Mouse (Mus musculus) midbrain, embryonic 16.5 days (tissue): Measurements from ENCODE around the gene Gm45213. TPM values are rescaled to one million over a fixed set of nuclear protein-coding genes. Genes with fewer than 3 reads are reported as not detected.

Experiments used
- ATAC-seq: fragments of 200-750 bp; cut with Nextera tagmentation; 2 replicates; pipeline ENCODE4 v1.8.0; 2017; ENCODE audit warnings: moderate TSS enrichment
- H3K27ac ChIP-seq: fragments of 300-500 bp; sonication (generic); 2 replicates; pipeline ENCODE4 v1.5.1; 2014; ENCODE audit warnings: mild to moderate bottlenecking, low read length, mixed read lengths
- H3K27me3 ChIP-seq: fragments of 300-500 bp; sonication (generic); 2 replicates; pipeline ENCODE4 v1.6.1; 2014; ENCODE audit warnings: low read depth, low read length, mixed read lengths; ENCODE audit not compliant: control insufficient read depth, insufficient read depth
- H3K36me3 ChIP-seq: fragments of 300-500 bp; sonication (generic); 2 replicates; pipeline ENCODE4 v1.6.1; 2014; ENCODE audit warnings: mild to moderate bottlenecking, low read length, moderate library complexity, mixed read lengths; ENCODE audit not compliant: control insufficient read depth, insufficient read depth
- H3K4me1 ChIP-seq: fragments of 300-500 bp; sonication (generic); 2 replicates; pipeline ENCODE4 v1.6.1; 2014; ENCODE audit warnings: mild to moderate bottlenecking, low read length, mixed read lengths; ENCODE audit not compliant: control insufficient read depth, insufficient read depth
- H3K4me2 ChIP-seq: fragments of 300-500 bp; sonication (generic); 2 replicates; pipeline ENCODE4 v1.6.1; 2014; ENCODE audit warnings: mild to moderate bottlenecking, low read length, mixed read lengths
- H3K4me3 ChIP-seq: fragments of 300-500 bp; sonication (generic); 2 replicates; pipeline ENCODE4 v1.5.1; 2014; ENCODE audit warnings: low read depth, mild to moderate bottlenecking, low read length, moderate library complexity, mixed read lengths
- H3K9ac ChIP-seq: fragments of 300-500 bp; sonication (generic); 2 replicates; pipeline ENCODE4 v1.6.1; 2014; ENCODE audit warnings: low read depth, low read length, mixed read lengths
- H3K9me3 ChIP-seq: fragments of 300-500 bp; sonication (generic); replicated peaks from 2 replicates; pipeline ENCODE4 v1.6.1; 2014; ENCODE audit warnings: mild to moderate bottlenecking, low read length, mixed read lengths; ENCODE audit not compliant: control insufficient read depth, poor library complexity, severe bottlenecking
- WGBS: fragments of 180-500 bp; shearing (Covaris S2); extraction: QIAGEN DNeasy Blood & Tissue Kit; methylation state at CpG from one replicate; pipeline ENCODE4 v1.1.7; 2014; 5-methylcytosine and 5-hydroxymethylcytosine counted together
- polyA plus RNA-seq: library from polyadenylated mRNA; unstranded; fragments of >200 nt; fragmentation: Nextera tagmentation; extraction: Ambion mirVana; gene quantifications from 2 replicates; pipeline ENCODE4 v1.2.1, GENCODE M21; 2015

The Gm45213 gene
- not detected in 2 replicates for polyA plus RNA-seq

- H3K4me1 ChIP-seq = peaks cover 7% of the 10 kb centered on the region
- no peaks in the 10 kb centered on the region for H3K9me3 ChIP-seq
- no peaks in the 10 kb centered on the region for H3K36me3 ChIP-seq
- no peaks in the 10 kb centered on the region for H3K27me3 ChIP-seq
- ATAC-seq = no peak
- no peak within 1 kb of the TSS for H3K9ac ChIP-seq
- WGBS = 80% methylated on average over 10 of the region's 10 CpGs
- no peak within 1 kb of the TSS for H3K27ac ChIP-seq
- no peak within 1 kb of the TSS for H3K4me2 ChIP-seq
- no peak within 1 kb of the TSS for H3K4me3 ChIP-seq
Observed at GRCm38 (mm10) chr7:66043552-66044459, at the start of gene Gm45213. Gene Gm45213, plus strand, starts transcription at chr7:66043602.

- Histone ChIP-seq H3K36me3 (no peaks in the 10 kb centered on the region), H3K4me1 (no peaks in the 10 kb centered on the region), H3K27me3 (no peaks in the 10 kb centered on the region), H3K9ac (no peak overlapping the region), H3K9me3 (no peaks in the 10 kb centered on the region; the same call in 1 of the 2 replicates), H3K27ac (no peak overlapping the region), H3K4me3 (no peak overlapping the region), H3K4me2 (no peak overlapping the region)
- no peak for ATAC-seq
- WGBS = 90% methylated on average over 16 of the region's 16 CpGs
Observed at GRCm38 (mm10) chr7:66001035-66001754, 42.2 kb upstream of the Gm45213 start.

- no peaks in the 10 kb centered on the region for H3K36me3 ChIP-seq
- no peak overlapping the region for H3K4me2 ChIP-seq
- H3K4me1 ChIP-seq = no peaks in the 10 kb centered on the region
- 74% methylated on average over 3 of the region's 3 CpGs for WGBS
- no peak overlapping the region for H3K27ac ChIP-seq
- H3K27me3 ChIP-seq = no peaks in the 10 kb centered on the region
- H3K4me3 ChIP-seq = no peak overlapping the region
- no peaks in the 10 kb centered on the region; the same call in 1 of the 2 replicates for H3K9me3 ChIP-seq
- no peak overlapping the region for H3K9ac ChIP-seq
- no peak for ATAC-seq
Observed at GRCm38 (mm10) chr7:66001797-66002196, 41.6 kb upstream of the Gm45213 start.

DNA sequence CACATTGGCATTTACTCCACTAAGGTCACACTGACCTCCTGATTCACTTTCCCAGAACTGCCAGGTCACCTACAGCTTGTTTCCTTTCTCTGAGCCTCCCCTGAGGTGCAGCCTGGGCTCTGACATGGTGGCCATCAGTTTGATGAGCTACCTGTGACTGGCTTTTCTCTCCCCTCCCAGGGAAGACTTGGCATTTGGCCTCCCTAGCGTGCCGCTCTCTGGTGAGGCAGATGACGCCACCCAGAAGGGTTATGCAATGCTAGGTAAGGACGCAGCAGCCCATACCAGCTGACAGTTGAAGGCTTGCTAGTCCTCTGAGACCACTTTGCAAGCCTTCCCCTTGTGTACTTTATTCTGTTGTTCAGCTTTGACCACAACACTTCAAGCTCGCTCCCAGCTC is 40.0 kb upstream of the Gm45213 start:
- no peak for ATAC-seq
- H3K9me3 ChIP-seq = no peaks in the 10 kb centered on the region; the same call in 1 of the 2 replicates
- WGBS = 93% methylated on average over 5 of the region's 5 CpGs

DNA sequence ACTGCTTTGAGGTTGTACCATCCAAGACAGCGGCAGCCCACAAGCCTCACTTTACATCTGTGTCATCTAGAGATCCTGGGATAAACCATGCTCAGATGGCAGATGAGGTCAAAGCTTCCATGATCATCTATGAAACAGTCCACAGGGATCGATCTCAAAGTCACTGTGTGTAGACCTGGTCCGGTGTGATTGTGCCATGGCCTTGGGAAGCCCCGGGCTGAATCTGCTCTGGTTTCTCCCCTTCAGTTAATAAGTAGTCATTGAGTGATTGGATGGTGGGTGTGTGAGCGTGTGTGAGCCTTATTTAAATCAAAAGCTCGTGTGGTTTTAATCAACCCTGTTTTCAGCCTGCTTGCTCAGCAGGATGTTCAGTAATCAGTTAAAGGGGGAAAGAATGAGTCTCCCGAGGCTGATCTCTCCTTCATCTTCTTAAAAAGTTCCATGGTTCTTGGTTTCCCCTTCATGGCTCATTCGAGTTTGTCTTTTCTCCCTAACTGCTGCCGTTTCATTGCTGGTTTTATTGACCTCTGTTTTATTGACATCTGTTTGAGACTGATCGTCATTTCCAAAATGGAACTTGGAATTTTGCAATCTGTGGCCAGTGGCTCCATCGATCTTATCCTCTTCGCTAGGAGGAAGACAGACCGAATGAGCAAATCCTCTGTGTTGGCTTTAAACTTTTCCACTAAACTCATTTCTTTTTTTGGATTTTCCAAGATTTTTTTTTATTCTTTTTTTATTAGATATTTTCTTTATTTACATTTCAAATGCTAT is 39.4 kb upstream of the Gm45213 start:
- Histone ChIP-seq H3K9ac (no peak overlapping the region), H3K4me2 (no peak overlapping the region), H3K4me3 (no peak overlapping the region), H3K36me3 (no peaks in the 10 kb centered on the region), H3K27ac (no peak overlapping the region), H3K9me3 (no peaks in the 10 kb centered on the region), H3K27me3 (no peaks in the 10 kb centered on the region), H3K4me1 (no peaks in the 10 kb centered on the region)
- WGBS = 75% methylated on average over 13 of the region's 13 CpGs
- ATAC-seq = no peak

More for the DNA sequence above, 40.0 kb upstream of the Gm45213 start:
- no peaks in the 10 kb centered on the region for H3K4me1 ChIP-seq
- H3K27ac ChIP-seq = no peak overlapping the region
- H3K9ac ChIP-seq = no peak overlapping the region
- no peaks in the 10 kb centered on the region for H3K36me3 ChIP-seq
- no peak overlapping the region for H3K4me2 ChIP-seq
- H3K27me3 ChIP-seq = no peaks in the 10 kb centered on the region
- H3K4me3 ChIP-seq = no peak overlapping the region

DNA sequence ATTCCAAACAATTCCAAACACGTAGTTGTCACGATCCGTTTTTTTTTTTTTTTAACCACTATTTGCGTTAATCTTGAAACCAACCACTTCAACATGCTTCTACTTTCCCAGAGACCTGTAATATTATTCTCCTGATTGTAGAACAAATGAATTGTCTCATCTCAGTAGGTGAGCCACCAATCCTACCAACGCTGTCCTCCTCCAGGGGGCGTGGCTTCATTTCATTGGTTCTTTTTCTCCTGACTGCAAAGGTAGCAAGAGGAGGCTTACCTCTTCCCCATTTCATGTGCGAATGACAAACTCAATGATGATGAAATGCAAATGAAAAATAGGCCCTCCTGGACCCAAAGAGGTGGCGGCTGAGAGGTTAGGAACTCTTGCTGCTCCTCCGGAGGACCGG is 38.3 kb upstream of the Gm45213 start:
- Histone ChIP-seq H3K36me3 (no peaks in the 10 kb centered on the region), H3K4me1 (no peaks in the 10 kb centered on the region), H3K27me3 (no peaks in the 10 kb centered on the region), H3K4me2 (no peak overlapping the region), H3K9ac (no peak overlapping the region), H3K9me3 (no peaks in the 10 kb centered on the region), H3K27ac (no peak overlapping the region), H3K4me3 (no peak overlapping the region)
- ATAC-seq = no peak
- 91% methylated on average over 10 of the region's 10 CpGs for WGBS

DNA sequence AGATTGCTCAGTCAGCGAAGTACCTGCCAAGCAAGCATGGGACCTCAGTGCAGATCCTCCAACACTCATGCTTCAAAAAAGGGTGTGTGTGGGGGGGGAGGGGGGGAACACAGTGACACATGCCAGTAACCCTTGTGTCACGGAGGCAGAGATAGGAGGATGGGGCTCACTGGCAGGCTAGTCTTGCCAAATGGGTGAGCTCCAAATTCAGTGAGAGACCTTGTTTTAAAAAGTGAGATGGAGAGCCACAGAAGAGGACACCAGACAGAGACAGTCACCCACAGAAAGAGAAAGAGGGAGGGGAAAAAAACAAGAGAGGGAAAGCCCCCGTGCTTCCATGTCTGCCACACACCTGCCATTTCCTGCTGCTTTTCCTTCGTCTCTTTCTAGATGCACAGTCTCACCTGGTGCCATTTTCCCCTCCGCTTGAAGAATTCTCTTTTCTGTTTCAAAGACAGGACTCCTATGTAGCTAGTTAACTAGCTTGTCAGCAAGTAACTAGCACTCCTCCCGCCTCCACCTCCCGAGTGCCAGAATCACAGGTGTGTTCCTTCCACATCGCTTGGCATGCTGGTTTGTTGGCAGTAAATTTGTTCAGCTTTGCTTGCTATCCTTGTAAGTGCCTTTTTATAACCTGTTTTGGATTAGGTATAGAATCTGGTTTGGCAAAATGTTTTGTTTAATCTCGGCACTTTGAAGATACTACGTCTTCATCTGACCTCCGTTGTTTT is 35.1 kb upstream of the Gm45213 start:
- WGBS = 84% methylated on average over 11 of the region's 11 CpGs

DNA sequence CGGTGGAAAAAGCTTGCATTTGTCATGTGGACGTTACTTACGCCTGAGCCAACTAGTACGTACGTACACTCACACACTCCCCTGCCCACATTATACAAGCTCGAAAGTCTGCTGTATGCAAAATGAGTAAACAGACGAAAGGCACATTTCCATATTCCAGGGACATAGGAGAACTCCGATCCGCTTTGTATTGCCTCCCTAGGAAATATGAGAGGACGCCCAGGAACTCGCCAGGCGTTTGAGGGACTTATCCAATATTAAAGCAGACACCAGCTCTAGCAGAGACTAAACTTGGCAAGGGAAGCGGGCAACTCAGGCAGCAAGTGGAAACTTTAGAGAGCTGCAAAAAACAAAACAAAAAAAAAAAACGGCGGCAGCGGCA is 34.5 kb upstream of the Gm45213 start:
- Histone ChIP-seq H3K4me3 (no peak overlapping the region), H3K9me3 (no peaks in the 10 kb centered on the region), H3K4me1 (peaks cover 3% of the 10 kb centered on the region; the same call in 1 of the 2 replicates), H3K27me3 (no peaks in the 10 kb centered on the region), H3K27ac (no peak overlapping the region), H3K36me3 (no peaks in the 10 kb centered on the region), H3K4me2 (no peak overlapping the region), H3K9ac (no peak overlapping the region)
- WGBS = 74% methylated on average over 16 of the region's 16 CpGs
- ATAC-seq = no peak

More for the DNA sequence above, 35.1 kb upstream of the Gm45213 start:
- Histone ChIP-seq H3K36me3 (no peaks in the 10 kb centered on the region), H3K4me1 (peaks cover 3% of the 10 kb centered on the region; the same call in 1 of the 2 replicates), H3K4me2 (no peak overlapping the region), H3K9me3 (no peaks in the 10 kb centered on the region), H3K27ac (no peak overlapping the region), H3K9ac (no peak overlapping the region), H3K27me3 (no peaks in the 10 kb centered on the region), H3K4me3 (no peak overlapping the region)
- ATAC-seq = no peak
